Mouse (Mus musculus) gastrocnemius, postnatal 4 days (tissue): ENCODE data around the gene Nemp1. TPM values are rescaled to one million over a fixed set of nuclear protein-coding genes. Genes with fewer than 3 reads are reported as not detected.

Experiments used
- DNase-seq, 2 experiments: peaks; one replicate each; pipeline ENCODE4 v3.0.0; 2021 to 2022; ENCODE audit warnings: low spot score in 2 of 2, mixed read lengths in 2 of 2
- total RNA-seq, 2 experiments: library from RNA; stranded (reverse); gene quantifications; 2 replicates each; pipeline ENCODE4 v1.2.3; 2021

Gene Nemp1
- total RNA-seq, 2 experiments from 2014 or later = 6.0 to 7.3 TPM

- no peak for DNase-seq
These were observed 4.6 kb downstream of the Nemp1 start for GRCm38 (mm10) chr10:127671276-127671675.

- DNase-seq = no peak
These were observed 7.5 kb downstream of the Nemp1 start for GRCm38 (mm10) chr10:127674046-127674655.

GRCm38 (mm10) chr10:127674794-127675522 lies 8.3 kb downstream of the Nemp1 start:
- peak; percentile 74 to 84 for DNase-seq

- no peak for DNase-seq
These were observed 9.2 kb downstream of the Nemp1 start for GRCm38 (mm10) chr10:127675859-127676398.

- DNase-seq = peak; percentile 88 to 93
These were observed 10.2 kb downstream of the Nemp1 start for GRCm38 (mm10) chr10:127676691-127677548.

- peak in 1 of 2 experiments; percentile 56 for DNase-seq
These were observed 11.1 kb downstream of the Nemp1 start for GRCm38 (mm10) chr10:127677591-127678336.

GRCm38 (mm10) chr10:127679208-127679607 lies 12.5 kb downstream of the Nemp1 start:
- DNase-seq = no peak

GRCm38 (mm10) chr10:127679881-127680280 lies 13.2 kb downstream of the Nemp1 start:
- DNase-seq = no peak

GRCm38 (mm10) chr10:127682886-127683285 lies 16.2 kb downstream of the Nemp1 start:
- DNase-seq = no peak

- DNase-seq = no peak
These were observed 24.4 kb downstream of the Nemp1 start for GRCm38 (mm10) chr10:127691053-127691452.

GRCm38 (mm10) chr10:127694636-127695035 lies 27.9 kb downstream of the Nemp1 start:
- DNase-seq = no peak

GRCm38 (mm10) chr10:127695775-127696174 lies 29.1 kb downstream of the Nemp1 start:
- no peak for DNase-seq

- no peak for DNase-seq
These were observed 32.3 kb downstream of the Nemp1 start for GRCm38 (mm10) chr10:127698966-127699365.

GRCm38 (mm10) chr10:127703299-127703698 lies 36.6 kb downstream of the Nemp1 start:
- DNase-seq = no peak

GRCm38 (mm10) chr10:127704293-127704692 lies 37.6 kb downstream of the Nemp1 start:
- DNase-seq = no peak

GRCm38 (mm10) chr10:127704766-127705220 lies 38.1 kb downstream of the Nemp1 start, which contains the start of gene Myo1a:
Gene Myo1a (plus strand): TSS chr10:127705170.
- DNase-seq = no peak

- no peak for DNase-seq
These were observed 39.1 kb downstream of the Nemp1 start for GRCm38 (mm10) chr10:127705783-127706182.

GRCm38 (mm10) chr10:127707721-127708120 lies 41.0 kb downstream of the Nemp1 start:
- DNase-seq = no peak

GRCm38 (mm10) chr10:127708850-127709370 lies 42.2 kb downstream of the Nemp1 start:
- DNase-seq = no peak

GRCm38 (mm10) chr10:127710331-127710730 lies 43.6 kb downstream of the Nemp1 start:
- DNase-seq = no peak
